Mouse (Mus musculus) megakaryocyte, embryonic 14.5 days (primary cell): ENCODE measurements around the gene Cct7.

Experiments
- FLI1 ChIP-seq: IDR thresholded peaks from 2 replicates; pipeline ENCODE4 v1.6.1; 2012; ENCODE audit warnings: low read length, inconsistent platforms, mixed read lengths
- GATA1 ChIP-seq: IDR thresholded peaks from 3 replicates; pipeline ENCODE4 v1.6.1; 2012; ENCODE audit warnings: mixed read lengths, low read length, inconsistent platforms, borderline replicate concordance

- TF ChIP-seq GATA1 (no peak), FLI1 (no peak)
These were observed 1.0 kb downstream of the Cct7 start for GRCm38 (mm10) chr6:85452411-85452665.
